Mouse (Mus musculus) right cerebral cortex, adult 18-20 months (tissue): ENCODE results near the gene Dapk3.
"Not testable (repeated sequence)": the region's sequence is repeated elsewhere in the genome, so short reads cannot be mapped to it uniquely, and the experiment has no call there.

Experiments used
- DNase-seq: peaks from one replicate; pipeline ENCODE4 v3.0.0; 2022; ENCODE audit warnings: mixed read lengths

The Dapk3 gene

DNA sequence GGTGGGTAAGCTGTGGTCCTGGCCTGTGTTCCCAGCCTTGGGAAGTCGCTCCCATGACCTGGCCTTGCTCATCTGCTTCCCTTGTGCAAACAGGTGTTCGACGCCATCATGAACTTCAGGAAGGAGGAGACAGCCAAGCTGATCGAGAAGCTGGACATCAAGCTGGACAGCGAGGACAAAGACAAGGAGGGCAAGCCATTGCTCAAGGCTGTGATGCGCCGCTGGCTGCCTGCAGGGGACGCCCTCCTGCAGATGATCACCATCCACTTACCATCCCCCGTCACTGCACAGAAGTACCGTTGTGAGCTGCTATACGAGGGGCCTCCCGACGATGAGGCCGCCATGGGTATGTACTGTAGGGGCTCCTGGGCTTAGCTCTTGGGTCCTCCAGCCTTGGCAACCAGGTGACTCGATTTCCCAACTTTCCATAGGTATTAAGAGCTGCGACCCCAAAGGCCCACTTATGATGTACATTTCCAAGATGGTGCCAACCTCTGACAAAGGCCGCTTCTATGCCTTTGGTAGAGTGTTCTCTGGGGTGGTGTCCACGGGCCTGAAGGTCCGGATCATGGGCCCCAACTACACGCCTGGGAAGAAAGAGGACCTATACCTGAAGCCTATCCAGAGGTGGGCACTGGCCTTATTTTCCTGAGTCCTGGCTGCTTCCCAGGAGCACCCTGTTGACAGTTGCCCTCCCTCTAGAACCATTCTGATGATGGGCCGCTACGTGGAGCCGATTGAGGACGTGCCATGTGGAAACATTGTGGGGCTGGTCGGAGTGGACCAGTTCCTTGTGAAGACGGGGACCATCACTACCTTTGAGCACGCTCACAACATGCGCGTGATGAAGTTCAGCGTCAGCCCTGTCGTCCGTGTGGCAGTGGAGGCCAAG, 3.1 kb upstream of the Dapk3 start:
- no peak for DNase-seq

DNA sequence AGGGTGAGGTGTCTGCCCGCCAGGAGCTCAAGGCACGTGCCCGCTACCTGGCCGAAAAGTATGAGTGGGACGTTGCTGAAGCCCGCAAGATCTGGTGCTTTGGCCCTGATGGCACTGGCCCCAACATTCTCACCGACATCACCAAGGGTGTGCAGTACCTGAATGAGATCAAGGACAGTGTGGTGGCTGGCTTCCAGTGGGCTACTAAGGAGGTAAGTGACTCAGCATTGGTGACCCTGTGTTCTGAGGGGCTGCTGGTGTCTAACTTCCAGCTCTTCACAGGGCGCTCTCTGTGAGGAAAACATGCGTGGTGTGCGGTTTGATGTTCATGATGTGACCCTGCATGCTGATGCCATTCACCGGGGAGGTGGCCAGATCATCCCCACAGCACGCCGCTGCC, 1.9 kb upstream of the Dapk3 start:
- DNase-seq = no peak

DNA sequence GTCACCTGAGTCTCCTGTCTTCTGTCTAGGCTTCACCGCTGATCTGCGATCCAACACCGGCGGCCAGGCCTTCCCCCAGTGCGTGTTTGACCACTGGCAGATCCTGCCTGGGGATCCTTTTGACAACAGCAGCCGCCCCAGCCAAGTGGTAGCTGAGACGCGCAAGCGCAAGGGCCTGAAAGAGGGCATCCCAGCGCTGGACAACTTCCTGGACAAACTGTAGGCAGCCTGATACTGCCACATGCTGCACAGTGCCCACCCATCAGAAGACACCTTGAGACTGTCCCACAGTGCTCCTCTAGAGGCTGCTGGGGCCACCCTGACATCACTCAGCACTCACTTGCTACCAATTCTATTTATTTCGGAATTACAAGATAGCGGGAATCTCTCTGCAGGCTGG, 945 bp upstream of the Dapk3 start:
- DNase-seq = not testable (repeated sequence)

DNA sequence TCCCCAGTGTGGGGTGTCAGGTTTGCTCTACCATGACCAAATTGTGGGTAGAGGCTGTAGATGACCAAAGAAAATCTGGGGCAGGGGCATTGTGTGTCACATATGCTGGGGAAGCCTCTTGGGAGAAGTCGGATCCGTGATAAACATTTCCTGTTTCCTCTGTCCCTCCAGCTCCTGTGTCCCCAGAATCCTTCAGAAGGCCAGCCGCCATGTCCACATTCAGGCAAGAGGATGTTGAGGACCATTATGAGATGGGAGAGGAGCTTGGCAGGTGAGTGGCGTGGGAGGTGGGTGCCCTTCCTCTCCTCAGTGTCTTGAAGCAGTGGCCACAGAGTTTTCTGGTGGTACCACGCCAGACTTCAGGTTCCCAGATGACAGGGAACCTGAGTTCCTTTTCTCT, 1.0 kb downstream of the Dapk3 start, which contains the start of gene 4930442H23Rik:
Gene 4930442H23Rik (minus strand): TSS at position 45 of the 400 bp plus-strand sequence.
- no peak for DNase-seq

DNA sequence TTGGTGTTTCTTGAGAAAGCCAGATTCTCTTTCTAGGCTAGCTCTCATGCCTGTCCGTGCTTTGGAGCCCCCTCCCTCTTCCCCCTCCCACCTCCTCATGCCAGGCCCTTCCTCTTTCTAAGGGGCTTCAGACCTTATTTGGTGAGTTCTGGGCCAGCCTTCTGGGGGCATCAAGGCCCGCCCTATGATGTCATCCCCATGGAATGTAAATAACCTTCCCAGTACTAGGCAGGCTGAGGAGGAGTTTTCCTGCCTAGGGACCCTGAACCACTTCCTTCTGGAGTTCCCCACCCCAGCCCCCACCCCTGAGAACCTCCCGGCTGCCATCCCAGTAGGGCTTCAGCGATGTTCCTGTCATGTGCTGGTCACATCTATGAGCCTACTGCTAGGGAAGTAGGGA, 2.0 kb downstream of the Dapk3 start:
- no peak for DNase-seq

DNA sequence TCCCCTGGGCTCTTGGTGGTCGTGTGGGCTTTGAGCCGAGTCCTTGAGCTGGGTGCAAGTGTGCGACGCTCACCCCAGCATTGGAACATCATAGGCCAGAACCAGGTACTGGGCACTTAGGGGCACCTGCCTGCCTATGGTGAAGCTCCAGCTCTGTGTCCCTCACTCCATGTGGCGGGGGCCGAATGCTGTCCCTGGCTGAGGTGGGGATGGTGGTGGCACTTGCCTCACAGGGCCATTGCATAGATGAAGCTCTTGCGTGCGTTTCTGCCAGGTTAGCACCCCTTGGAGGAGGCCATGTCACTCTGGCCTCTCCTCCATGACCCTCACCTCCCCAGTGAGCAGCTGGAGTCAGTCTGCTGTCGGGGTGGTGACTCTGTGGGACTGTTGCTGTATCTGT, 4.4 kb downstream of the Dapk3 start:
- no peak for DNase-seq

DNA sequence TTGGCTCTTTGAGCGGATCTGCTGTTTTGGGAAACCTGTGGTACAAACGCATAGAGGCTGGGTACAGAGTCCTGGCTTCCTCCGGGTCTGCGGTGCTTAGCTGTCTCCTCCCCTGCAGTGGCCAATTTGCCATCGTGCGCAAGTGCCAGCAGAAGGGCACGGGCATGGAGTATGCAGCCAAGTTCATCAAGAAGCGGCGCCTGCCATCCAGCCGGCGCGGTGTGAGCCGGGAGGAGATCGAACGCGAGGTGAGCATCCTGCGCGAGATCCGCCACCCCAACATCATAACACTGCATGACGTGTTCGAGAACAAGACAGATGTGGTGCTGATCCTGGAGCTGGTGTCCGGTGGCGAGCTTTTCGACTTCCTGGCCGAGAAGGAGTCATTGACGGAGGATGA, 7.0 kb downstream of the Dapk3 start:
- no peak for DNase-seq

DNA sequence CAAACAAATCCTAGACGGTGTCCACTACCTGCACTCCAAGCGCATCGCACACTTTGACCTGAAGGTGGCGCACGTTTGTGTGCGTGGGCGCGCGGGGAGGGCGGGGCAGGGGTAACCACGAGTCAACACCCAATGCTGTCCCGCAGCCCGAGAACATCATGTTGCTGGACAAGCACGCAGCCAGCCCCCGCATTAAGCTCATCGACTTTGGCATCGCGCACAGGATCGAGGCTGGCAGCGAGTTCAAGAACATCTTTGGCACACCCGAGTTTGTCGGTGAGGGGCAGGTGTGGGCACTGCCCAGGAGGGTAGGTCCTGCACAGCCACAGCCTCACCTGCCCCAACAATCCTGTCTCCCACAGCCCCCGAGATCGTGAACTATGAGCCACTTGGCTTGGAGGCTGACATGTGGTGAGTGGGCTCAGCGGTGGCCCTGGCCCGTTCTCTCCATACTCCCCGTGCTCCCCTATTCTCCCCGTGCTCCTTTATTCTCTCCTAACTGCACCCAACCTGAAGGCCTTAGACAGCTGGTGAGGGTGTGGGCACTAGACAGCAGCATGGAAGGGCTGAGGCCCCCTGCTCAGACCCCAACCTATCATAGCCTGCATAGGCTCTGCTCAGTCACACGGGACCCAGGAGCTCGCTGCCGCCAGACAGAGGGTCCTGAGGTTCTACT, 7.6 kb downstream of the Dapk3 start:
- no peak for DNase-seq

DNA sequence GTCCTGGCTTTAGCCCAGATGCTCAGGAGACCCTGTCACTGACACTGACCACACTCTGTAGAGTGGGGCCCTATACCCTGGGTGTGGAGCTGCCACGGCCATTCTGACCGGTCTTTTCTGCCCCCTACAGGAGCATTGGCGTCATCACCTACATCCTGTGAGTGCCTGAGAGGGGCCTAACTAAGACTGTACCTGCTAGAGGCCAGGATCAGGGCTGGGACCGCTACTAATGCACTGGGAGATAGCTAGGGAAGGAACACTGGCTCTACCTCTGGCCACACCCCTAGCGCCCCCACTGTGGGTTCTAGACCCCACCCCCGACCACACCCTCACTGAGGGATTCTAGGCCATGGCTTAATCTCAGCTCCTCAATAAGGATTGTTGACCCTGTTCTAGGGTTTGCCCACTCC, 8.1 kb downstream of the Dapk3 start:
- DNase-seq = no peak

DNA sequence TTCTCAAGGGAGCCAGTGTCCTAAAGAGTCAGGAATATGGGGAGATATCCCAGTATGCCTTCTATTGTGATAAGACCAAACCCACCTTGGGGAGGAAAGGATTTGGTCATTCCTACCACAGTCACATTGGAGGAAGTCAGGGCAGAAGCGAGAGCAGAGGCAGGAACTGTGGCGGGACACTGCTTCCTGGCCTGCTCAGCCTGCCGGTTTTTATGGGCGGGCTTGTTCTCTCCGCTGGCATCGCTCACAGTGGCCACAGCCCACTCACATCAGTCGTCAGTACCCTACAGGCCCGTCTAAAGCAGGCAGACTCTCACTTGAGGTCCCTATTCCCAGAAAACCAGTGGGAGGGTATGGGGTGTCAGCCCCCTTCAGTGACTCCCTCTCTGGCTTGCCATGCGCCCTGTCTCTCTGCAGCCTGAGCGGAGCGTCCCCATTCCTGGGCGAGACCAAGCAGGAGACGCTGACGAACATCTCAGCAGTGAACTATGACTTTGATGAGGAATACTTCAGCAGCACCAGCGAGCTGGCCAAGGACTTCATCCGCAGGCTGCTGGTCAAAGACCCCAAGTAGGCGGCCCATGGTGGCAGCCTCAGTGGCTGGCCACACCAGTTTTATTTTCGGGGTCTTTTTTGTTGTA, 8.7 kb downstream of the Dapk3 start:
- no peak for DNase-seq

DNA sequence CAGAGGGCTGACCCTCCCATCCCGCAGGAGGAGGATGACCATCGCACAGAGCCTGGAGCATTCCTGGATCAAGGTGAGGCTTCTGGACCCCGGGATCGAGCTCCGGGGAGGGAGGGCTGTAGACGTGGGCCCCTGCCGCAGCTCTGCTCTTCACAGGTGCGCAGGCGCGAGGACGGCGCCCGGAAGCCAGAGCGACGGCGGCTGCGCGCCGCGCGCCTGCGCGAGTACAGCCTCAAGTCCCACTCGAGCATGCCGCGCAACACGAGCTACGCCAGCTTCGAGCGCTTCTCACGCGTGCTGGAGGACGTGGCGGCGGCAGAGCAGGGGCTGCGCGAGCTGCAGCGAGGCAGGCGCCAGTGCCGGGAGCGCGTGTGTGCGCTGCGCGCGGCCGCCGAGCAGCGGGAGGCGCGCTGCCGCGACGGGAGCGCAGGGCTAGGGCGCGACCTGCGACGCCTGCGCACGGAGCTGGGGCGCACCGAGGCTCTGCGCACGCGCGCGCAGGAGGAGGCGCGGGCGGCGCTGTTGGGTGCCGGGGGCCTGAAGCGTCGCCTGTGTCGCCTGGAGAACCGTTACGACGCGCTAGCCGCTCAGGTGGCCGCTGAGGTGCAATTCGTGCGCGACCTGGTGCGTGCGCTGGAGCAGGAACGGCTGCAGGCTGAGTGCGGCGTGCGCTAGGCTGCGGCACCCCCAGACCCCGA, 9.6 kb downstream of the Dapk3 start:
- peak; percentile 91 for DNase-seq

DNA sequence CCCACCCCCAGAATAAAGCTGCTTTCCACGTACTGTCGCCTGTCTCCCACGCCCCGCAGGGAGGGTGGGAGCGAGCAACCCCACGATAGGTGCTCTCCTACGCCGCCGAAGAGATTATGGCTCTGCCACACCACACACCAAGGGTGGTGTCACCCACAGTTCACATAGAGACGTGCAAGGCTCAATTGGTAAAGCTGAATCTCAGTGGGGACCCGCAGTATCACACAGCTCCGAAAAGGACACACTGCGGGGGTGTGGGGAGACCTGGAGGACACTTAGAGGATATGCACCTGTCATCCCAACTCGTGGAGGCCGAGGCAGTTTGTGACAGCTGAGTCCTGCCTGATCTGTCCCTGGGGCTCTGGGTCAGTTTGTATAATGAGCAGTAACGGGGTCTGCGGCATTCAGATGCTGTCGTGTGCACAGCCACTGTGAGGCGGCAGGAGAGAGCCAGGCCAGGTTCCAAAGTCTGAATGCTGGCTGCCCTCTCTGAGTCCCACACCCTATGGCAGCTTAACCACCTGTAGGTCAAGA, 10.2 kb downstream of the Dapk3 start:
- no peak for DNase-seq

DNA sequence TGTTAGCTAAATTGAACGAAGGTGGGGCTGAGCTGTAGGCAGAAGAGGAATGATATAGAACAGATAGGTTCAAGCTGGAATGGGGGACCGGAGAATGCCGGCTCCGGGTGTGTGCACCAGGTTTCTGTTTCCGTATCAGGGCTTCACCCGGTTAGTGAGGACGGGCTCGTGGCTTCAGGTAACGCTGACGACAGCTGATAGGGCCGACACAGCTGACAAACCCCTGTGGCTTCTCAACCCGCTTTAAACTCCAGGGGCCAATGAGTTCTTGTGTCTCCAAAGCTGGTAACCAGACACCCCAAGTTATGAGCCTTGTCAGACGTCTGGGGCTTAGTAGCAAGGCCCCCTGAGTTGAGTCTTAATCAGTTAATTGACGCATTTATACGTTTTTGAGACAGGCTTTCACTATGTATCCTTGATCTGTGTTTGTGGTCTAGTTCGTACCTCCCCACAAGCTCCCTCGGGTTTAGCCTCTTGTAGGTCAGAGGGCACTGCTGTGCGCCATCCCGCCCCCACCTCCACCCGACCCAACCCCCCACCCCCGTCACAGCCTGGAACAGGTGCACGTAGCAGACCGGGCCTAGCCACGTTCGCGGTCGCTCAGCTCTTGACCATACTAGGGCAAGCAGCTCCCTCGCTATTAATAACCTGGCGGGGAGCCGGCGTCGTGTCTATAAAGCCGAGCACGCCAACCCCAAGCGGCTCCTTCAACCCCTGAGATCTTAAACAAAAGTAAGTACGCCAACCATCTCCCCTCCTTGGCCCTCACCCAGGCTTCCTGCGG, 11.4 kb downstream of the Dapk3 start:
- DNase-seq = no peak

DNA sequence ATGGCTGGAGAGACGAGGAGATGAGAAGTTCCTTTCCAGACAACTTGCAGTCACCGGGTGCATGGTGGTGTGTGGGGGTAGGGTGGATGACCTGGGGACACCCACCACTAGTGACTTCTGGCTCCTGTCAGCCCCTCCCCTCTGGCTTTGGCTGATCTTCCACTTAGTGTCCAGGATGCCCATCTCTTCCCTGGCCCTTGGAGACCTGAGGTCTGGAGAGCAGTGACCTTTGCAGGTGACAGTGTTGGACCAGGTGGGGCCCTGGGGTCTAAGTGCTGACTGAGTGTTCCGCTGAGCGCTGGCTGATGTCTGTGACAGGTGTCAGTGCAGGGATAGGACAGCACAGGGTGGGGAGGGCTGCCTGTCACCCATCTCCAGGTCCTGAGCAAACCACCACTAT, 12.5 kb downstream of the Dapk3 start:
- no peak for DNase-seq

DNA sequence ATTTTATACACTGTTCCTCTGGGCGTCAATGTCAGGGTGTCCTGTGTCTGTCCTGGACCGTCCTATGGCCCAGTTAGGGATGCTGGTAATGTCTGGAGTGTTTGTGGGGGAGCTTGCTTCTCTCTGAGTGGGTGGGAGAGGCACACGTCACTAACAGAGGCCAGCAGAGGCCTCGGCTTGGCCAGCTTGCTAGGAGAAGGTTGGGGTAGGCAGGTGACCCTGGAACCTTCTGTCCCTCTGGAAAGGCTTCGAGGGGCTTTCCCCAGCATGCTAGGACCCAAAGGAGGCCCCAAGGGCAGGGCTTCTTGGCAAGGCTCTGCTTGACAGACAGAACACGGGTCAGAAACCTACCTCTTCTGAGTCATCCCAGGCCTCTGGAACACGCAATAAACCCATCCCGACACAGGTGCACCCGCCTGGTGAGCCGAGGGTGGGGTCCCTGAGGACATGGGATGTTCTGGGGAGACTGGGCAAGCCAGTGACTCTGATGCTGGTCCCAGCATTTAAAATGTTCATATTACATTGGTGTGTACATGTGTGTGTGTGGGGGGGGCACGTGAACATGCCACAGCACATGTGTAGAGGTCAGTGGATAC, 13.8 kb downstream of the Dapk3 start:
- no peak for DNase-seq

DNA sequence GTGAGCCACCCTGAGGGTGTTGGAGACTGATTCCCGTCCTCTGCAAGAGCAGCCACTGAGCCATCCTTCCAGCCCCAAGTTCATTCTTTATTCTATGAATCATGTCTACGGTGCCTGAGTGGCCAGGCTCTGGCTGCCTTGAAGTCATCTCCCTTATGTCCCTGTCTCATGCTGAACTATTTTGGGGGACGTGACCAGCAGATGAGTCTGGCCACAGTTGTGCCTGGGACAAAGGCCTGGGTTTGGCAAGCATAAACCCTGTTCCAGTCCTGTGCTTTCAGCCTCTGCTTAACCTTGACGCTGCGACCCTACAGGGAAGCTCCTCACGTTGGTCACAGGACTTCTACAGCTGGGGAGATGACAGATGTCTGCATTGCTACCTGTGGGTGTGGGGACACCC, 14.5 kb downstream of the Dapk3 start:
- DNase-seq = no peak

DNA sequence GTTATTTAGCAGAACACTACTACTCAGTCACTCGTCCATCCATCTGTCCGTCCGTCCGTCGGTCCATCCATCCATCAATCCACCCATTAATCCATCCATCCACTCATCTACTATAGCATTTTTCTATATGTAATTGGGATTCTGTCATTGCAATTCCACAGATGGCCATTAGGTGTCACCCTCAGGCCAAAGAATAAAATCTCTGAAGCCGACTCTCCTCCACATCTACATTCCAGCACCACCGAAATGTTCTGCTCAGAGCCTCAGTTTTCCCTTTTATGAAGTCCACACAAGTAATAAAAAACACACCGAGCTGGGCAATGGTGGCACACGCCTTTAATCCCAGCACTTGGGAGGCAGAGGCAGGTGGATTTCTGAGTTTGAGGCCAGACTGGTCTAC, 15.4 kb downstream of the Dapk3 start:
- DNase-seq = peak; percentile 62

DNA sequence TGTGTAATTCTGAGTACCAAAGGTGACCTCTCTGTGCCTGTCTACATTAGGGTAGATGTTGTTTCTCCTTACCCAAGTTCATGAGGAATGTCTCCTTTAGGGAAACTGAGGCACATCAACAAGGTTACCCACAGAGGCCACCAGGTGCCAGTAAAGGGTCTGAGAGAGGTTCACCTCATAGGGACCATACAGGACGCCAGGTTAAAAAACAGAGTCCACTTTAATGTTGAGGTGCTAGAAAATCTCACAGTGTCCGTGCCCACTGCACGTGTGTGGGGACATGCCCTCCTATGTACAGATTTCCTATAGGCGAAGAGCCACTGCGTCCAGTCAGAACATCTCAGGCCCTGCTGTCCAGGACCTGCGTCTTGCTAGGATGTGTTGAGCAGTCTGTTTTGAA, 16.2 kb downstream of the Dapk3 start:
- DNase-seq = no peak

DNA sequence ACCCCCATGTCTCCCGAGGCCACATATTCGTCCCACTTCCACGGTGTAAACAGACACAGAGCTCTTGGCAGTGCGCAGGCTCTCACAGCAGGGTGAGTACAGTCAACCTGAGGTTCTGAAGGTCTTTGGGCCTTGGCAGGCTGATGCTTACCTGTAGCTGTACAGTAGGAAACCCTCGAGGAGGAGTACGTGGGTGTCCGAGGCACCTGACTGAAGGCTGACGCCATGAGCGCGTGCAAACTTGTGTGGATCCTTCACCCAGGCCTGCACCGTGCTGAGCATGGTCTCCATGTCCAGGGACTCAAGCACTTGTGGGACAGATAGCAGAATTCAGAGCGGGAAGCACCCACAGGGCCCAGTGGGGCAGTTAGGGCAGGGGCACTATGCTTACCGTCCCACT, 17.3 kb downstream of the Dapk3 start:
- DNase-seq = no peak

DNA sequence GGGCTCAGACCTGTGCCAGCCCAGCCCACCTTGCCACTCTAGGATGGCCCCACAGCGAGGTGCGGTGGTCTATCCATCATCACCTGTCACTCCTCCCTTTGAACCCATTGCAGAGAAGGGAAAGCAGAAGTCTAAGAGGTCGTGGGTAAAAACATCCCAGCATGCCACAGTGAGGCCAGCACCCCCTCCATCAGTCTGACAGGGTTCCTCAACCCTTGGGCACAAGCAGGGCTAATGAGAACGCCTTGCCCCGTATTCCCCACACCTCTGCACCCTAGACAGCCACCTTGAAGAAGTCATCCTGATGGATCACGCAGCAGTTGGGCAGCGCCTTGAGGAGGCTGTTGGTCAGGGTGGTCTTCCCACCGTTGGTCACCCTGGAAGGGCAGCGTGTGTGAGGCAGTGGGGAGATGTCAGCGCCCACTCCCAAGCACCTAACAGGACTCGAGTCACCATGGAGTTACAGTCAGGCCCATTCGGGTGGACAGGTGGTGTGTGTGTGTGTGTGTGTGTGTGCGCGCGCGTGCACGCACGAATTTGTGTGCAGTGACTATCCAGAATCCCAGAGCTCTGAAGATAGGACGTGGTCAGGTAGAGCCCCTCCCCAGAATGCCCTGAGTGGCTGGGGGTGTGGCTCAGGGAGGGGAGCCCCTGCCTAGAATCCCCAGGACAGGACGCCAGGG, 17.9 kb downstream of the Dapk3 start:
- DNase-seq = no peak
